Mouse (Mus musculus) midbrain, embryonic 16.5 days (tissue): ENCODE measurements around the gene Theg. TPM values are rescaled to one million over a fixed set of nuclear protein-coding genes. Genes with fewer than 3 reads are reported as not detected.
A peak's percentile ranks its signal among the peaks of the same experiment; 100 is the strongest.

Experiments
- ATAC-seq: fragments of 200-750 bp; cut with Nextera tagmentation; 2 replicates; pipeline ENCODE4 v1.8.0; 2017; ENCODE audit warnings: moderate TSS enrichment
- H3K27ac ChIP-seq: fragments of 300-500 bp; sonication (generic); 2 replicates; pipeline ENCODE4 v1.5.1; 2014; ENCODE audit warnings: mild to moderate bottlenecking, low read length, mixed read lengths
- H3K27me3 ChIP-seq: fragments of 300-500 bp; sonication (generic); 2 replicates; pipeline ENCODE4 v1.6.1; 2014; ENCODE audit warnings: low read depth, low read length, mixed read lengths; ENCODE audit not compliant: control insufficient read depth, insufficient read depth
- H3K36me3 ChIP-seq: fragments of 300-500 bp; sonication (generic); 2 replicates; pipeline ENCODE4 v1.6.1; 2014; ENCODE audit warnings: mild to moderate bottlenecking, low read length, moderate library complexity, mixed read lengths; ENCODE audit not compliant: control insufficient read depth, insufficient read depth
- H3K4me1 ChIP-seq: fragments of 300-500 bp; sonication (generic); 2 replicates; pipeline ENCODE4 v1.6.1; 2014; ENCODE audit warnings: mild to moderate bottlenecking, low read length, mixed read lengths; ENCODE audit not compliant: control insufficient read depth, insufficient read depth
- H3K4me2 ChIP-seq: fragments of 300-500 bp; sonication (generic); 2 replicates; pipeline ENCODE4 v1.6.1; 2014; ENCODE audit warnings: mild to moderate bottlenecking, low read length, mixed read lengths
- H3K4me3 ChIP-seq: fragments of 300-500 bp; sonication (generic); 2 replicates; pipeline ENCODE4 v1.5.1; 2014; ENCODE audit warnings: low read depth, mild to moderate bottlenecking, low read length, moderate library complexity, mixed read lengths
- H3K9ac ChIP-seq: fragments of 300-500 bp; sonication (generic); 2 replicates; pipeline ENCODE4 v1.6.1; 2014; ENCODE audit warnings: low read depth, low read length, mixed read lengths
- H3K9me3 ChIP-seq: fragments of 300-500 bp; sonication (generic); replicated peaks from 2 replicates; pipeline ENCODE4 v1.6.1; 2014; ENCODE audit warnings: mild to moderate bottlenecking, low read length, mixed read lengths; ENCODE audit not compliant: control insufficient read depth, poor library complexity, severe bottlenecking
- WGBS: fragments of 180-500 bp; shearing (Covaris S2); extraction: QIAGEN DNeasy Blood & Tissue Kit; methylation state at CpG from one replicate; pipeline ENCODE4 v1.1.7; 2014; 5-methylcytosine and 5-hydroxymethylcytosine counted together
- polyA plus RNA-seq: library from polyadenylated mRNA; unstranded; fragments of >200 nt; fragmentation: Nextera tagmentation; extraction: Ambion mirVana; gene quantifications from 2 replicates; pipeline ENCODE4 v1.2.1, GENCODE M21; 2015

The Theg gene
- polyA plus RNA-seq, 1 experiment from 2014 or later, result not detected

GRCm38 (mm10) chr10:79554330-79555237 is 32.5 kb downstream of the Theg start, which contains the start of gene Mier2:
Gene Mier2 (minus strand): TSS chr10:79555199.
- WGBS, result under 1% methylated on average over 87 of the region's 108 CpGs
- Histone ChIP-seq H3K36me3 (no peaks in the 10 kb centered on the region), H3K4me1 (peaks cover 22% of the 10 kb centered on the region), H3K9ac (peak within 1 kb of the TSS; percentile 86), H3K4me2 (peak within 1 kb of the TSS; percentile 81), H3K27me3 (no peaks in the 10 kb centered on the region), H3K9me3 (no peaks in the 10 kb centered on the region), H3K4me3 (peak within 1 kb of the TSS; percentile 87), H3K27ac (peak within 1 kb of the TSS; percentile 74)
- peak; percentile 92 for ATAC-seq

DNA sequence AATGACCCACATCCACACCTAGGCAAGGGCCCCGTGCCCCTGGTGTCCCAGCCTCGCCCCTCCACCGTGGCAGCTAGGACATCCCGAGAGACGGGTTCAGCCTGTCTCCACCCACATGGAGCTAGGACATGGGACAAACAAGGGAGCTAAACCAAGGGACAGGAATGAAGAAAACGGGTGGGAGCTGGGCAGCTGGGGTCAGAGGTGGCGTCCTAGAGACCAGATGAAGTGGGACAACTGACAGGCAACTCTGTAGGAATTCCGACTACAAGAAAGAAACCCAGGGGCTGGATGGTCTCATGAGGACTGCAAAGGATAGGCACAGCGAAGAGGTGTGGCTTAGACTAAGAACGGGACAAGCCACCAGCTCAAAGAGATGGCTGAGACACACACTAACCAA is 33.4 kb downstream of the Theg start:
- no peak for ATAC-seq
- Histone ChIP-seq H3K9me3 (no peaks in the 10 kb centered on the region), H3K4me1 (peaks cover 22% of the 10 kb centered on the region), H3K36me3 (peaks cover 8% of the 10 kb centered on the region; the same call in 1 of the 2 replicates), H3K4me3 (peak overlapping the region; percentile 87), H3K9ac (peak overlapping the region; percentile 27), H3K27ac (no peak overlapping the region), H3K4me2 (peak overlapping the region; percentile 81), H3K27me3 (no peaks in the 10 kb centered on the region)
- WGBS, result 37% methylated on average over 10 of the region's 10 CpGs

DNA sequence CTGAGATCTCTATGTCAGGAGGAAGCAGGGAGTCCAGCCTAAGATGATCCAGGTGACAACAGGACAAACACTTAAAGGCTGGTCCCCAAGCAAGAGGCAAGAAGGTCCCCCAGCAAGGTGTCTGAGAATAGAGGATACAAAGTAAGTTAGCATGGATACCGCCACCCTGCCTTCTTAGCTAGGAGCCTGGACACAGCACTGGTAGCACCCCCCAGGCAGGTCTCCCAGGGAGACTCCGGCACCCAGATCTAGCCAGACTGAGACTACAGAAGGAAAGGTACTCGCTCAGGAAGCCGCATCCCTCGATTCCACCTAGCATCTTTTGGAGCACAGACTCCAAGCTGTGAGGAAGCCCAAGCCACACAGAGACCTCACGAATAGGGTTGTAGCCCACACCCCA is 34.0 kb downstream of the Theg start:
- H3K4me3 ChIP-seq, result no peak overlapping the region
- H3K9me3 ChIP-seq, result no peaks in the 10 kb centered on the region
- WGBS, result 90% methylated on average over 6 of the region's 6 CpGs
- no peak overlapping the region for H3K27ac ChIP-seq
- H3K9ac ChIP-seq, result 0 out of 2 replicates have a peak overlapping the region, but pooled peaks have one; percentile 27
- H3K4me1 ChIP-seq, result peaks cover 22% of the 10 kb centered on the region
- peak overlapping the region; percentile 81 for H3K4me2 ChIP-seq
- peaks cover 13% of the 10 kb centered on the region; the same call in 1 of the 2 replicates for H3K36me3 ChIP-seq
- no peak for ATAC-seq
- H3K27me3 ChIP-seq, result no peaks in the 10 kb centered on the region

- Histone ChIP-seq H3K36me3 (peaks cover 16% of the 10 kb centered on the region; the same call in 1 of the 2 replicates), H3K9me3 (no peaks in the 10 kb centered on the region), H3K4me2 (no peak overlapping the region; the same call in 1 of the 2 replicates), H3K4me1 (peaks cover 22% of the 10 kb centered on the region), H3K27me3 (no peaks in the 10 kb centered on the region), H3K9ac (no peak overlapping the region), H3K4me3 (no peak overlapping the region), H3K27ac (no peak overlapping the region)
- no peak for ATAC-seq
- 91% methylated on average over 8 of the region's 8 CpGs for WGBS
Measured at GRCm38 (mm10) chr10:79552531-79552930, 34.6 kb downstream of the Theg start.

GRCm38 (mm10) chr10:79550366-79550765 is 36.8 kb downstream of the Theg start:
- no peak overlapping the region for H3K27ac ChIP-seq
- ATAC-seq, result no peak
- no peak overlapping the region for H3K4me2 ChIP-seq
- peaks cover 21% of the 10 kb centered on the region for H3K4me1 ChIP-seq
- 87% methylated on average over 9 of the region's 9 CpGs for WGBS
- no peaks in the 10 kb centered on the region for H3K27me3 ChIP-seq
- H3K4me3 ChIP-seq, result no peak overlapping the region
- H3K9me3 ChIP-seq, result no peaks in the 10 kb centered on the region
- H3K9ac ChIP-seq, result no peak overlapping the region
- peaks cover 23% of the 10 kb centered on the region; the same call in 1 of the 2 replicates for H3K36me3 ChIP-seq

DNA sequence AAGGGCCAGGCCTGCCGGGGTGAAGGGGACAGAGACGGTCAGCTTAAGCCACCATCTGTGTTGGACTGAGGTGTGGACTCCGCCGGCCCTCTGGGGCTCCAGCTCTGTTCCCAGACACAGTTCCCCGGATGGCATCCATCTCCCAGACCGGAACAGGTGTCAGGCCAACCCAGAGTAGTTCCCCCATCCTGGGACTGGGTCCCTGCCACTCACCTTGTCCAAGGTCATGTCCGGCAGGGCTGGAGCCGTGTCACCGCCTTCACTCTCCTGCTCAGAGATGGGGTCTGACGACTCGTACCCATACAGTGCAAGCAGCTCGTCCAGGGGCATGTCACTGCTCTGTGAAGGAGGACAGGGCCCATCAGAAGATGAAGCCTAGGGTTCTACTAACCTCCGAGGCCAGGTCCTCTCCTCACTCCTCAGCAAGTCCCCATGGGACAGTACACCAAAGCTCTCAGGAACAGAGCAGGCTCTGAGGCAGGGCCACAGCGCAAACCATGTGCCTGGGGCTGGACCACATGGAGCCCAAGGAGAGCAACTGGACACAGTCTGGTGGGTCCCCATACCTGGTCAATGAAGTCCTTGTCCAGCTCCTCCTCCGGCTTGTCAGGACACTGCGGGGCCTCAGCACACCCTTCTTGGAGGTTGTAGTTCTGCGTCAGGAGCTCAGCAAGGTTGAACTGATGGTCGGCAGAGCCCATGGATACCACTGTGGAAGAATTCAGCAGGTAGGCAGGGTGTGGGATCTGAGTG is 38.0 kb downstream of the Theg start:
- ATAC-seq, result no peak
- H3K4me2 ChIP-seq, result no peak overlapping the region
- H3K9ac ChIP-seq, result no peak overlapping the region
- H3K27me3 ChIP-seq, result no peaks in the 10 kb centered on the region
- H3K36me3 ChIP-seq, result peaks cover 31% of the 10 kb centered on the region
- H3K4me3 ChIP-seq, result no peak overlapping the region
- H3K9me3 ChIP-seq, result no peaks in the 10 kb centered on the region
- H3K4me1 ChIP-seq, result peaks cover 17% of the 10 kb centered on the region
- WGBS, result 94% methylated on average over 18 of the region's 18 CpGs
- H3K27ac ChIP-seq, result no peak overlapping the region

DNA sequence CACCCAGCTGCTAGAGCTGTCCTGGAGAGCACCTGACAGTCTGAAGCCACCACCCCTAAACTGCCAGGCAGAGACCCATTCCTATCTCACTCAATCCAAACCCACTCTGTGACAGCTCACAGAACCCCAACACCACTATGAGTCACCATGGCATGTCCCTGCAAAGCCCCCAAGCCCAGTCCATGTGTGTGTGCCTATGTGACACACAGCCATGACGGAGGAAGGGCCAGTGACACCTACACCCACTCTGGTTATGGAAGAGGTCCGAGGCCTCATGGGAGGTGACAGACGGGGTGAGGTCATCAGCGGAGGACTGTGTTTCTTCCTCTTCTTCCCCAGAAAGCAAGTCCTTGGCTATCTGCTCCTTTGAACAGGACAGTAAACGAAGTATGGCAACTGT is 38.6 kb downstream of the Theg start:
- Histone ChIP-seq H3K9ac (no peak overlapping the region), H3K36me3 (peaks cover 31% of the 10 kb centered on the region), H3K9me3 (no peaks in the 10 kb centered on the region), H3K4me3 (no peak overlapping the region), H3K27me3 (no peaks in the 10 kb centered on the region), H3K4me2 (no peak overlapping the region), H3K4me1 (peaks cover 12% of the 10 kb centered on the region), H3K27ac (no peak overlapping the region)
- 92% methylated on average over 5 of the region's 5 CpGs for WGBS
- ATAC-seq, result no peak

GRCm38 (mm10) chr10:79547148-79547675 is 39.9 kb downstream of the Theg start:
- no peak overlapping the region for H3K4me3 ChIP-seq
- no peaks in the 10 kb centered on the region for H3K9me3 ChIP-seq
- ATAC-seq, result no peak
- H3K27me3 ChIP-seq, result no peaks in the 10 kb centered on the region
- H3K36me3 ChIP-seq, result peaks cover 34% of the 10 kb centered on the region
- WGBS, result 88% methylated on average over 5 of the region's 5 CpGs
- H3K27ac ChIP-seq, result no peak overlapping the region
- no peak overlapping the region for H3K4me2 ChIP-seq
- H3K9ac ChIP-seq, result no peak overlapping the region
- H3K4me1 ChIP-seq, result no peaks in the 10 kb centered on the region
